Mouse (Mus musculus): Measurements from ENCODE around the gene Cfap54.

DNA sequence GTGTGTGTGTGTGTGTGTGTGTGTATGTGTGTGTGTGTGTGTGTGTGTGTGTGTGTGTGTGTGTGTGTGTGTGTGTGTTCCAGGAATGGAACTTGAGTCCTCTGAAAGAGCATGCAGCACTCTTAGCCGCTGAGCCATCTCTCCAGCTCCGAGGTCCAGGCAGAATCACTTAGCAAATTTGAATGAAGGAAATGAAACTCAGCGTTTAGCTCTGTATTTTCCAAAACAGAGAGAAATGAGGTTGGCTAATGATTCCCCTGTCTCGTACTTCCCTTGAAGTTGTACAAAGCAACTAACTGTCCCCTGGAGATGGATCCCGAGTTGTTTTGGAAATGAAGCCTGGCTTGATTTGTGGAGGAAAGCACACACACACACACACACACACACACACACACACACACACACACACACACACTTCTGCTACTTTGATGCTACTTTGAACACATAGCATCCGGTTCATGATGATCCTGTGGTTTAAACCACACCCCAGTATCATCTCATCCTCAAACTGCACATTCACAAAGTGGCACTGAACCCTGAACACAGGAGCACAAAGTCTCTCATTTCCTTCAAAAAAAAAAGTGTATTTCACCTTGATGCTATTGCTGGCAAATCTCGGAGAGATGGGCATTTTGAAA lies 290.4 kb downstream of the Cfap54 start:
- TF ChIP-seq CTCF (IDR thresholded peaks at IDR 0.05; ENCODE audit: control insufficient read depth, insufficient read depth, insufficient read length): no peak
- no peak for TF ChIP-seq MAX (IDR thresholded peaks at IDR 0.05)
- TF ChIP-seq USF1 (IDR thresholded peaks at IDR 0.05; ENCODE audit: low read depth): no peak

Data from C2C12 (cell line).